Mouse (Mus musculus) 416B (cell line): Measurements from ENCODE around the gene Zfp287.
A peak's percentile ranks its signal among the peaks of the same experiment; 100 is the strongest.

Source experiments
- DNase-seq: peaks from one replicate; pipeline ENCODE4 v3.0.0; 2011; ENCODE audit warnings: low read depth

Zfp287 gene

GRCm38 (mm10) chr11:62731311-62732021 is at the start of gene Zfp287:
TSS of gene Zfp287 (minus strand) at chr11:62731905.
- DNase-seq, result no peak

- no peak for DNase-seq
These were observed 44.8 kb upstream of the Zfp287 start for GRCm38 (mm10) chr11:62776510-62776909.

DNA sequence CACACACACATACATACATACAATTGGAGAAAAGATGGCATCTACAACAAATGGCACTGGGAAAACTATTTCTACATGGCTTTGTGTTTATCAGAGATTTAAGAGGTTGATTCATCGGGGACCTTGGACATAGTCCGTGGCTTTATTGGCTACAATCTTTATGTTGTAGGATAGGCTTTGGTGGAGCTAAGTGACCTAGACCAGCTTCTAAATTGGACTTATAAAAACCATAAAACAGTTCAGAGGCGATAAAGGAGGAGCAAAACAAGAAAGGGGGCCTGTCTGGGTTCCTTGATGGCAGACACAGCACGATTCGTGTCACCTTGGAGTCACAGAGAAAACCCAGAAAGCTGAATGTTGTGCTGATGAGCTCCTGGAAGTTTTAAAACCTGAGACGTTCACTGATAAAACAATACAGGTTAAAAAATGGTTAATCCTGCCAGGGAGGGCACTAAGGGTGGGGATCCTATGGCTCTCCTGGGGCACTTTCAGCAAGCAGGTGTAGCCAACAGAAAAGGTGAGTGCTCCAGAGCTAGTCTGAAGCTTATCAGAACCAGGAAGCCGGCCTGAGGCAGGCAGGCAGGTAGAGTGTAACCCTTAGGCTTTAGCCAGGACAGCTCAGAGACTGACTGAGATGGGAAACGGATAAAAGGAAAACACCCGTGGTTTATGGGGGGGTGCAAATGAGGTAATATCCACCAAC is 29.2 kb upstream of the Zfp287 start:
- DNase-seq, result no peak

DNA sequence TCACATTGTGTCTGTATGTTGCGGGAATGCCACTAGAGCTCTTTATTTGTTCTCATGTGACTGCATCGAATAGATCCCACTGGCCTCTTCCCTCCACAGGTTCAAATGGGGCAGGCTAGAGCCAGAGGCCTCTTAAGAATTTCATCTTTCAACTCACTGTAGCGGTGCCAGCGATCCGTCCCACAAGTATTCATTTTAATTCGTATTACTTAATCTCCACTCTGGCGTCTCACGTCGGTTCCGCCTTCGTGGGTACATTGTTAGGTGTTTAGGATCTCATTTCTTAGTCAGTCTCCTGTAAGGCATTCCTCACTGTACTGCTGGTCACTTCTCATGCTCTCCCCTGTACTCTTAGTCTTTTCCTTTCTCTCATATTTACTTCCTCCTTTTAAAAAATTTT is 26.8 kb upstream of the Zfp287 start:
- no peak for DNase-seq

GRCm38 (mm10) chr11:62757906-62758305 is 26.2 kb upstream of the Zfp287 start:
- no peak for DNase-seq

GRCm38 (mm10) chr11:62757143-62757507 is 25.4 kb upstream of the Zfp287 start:
- no peak for DNase-seq

- peak; percentile 97 for DNase-seq
These were observed 24.9 kb upstream of the Zfp287 start for GRCm38 (mm10) chr11:62756456-62757142.

DNA sequence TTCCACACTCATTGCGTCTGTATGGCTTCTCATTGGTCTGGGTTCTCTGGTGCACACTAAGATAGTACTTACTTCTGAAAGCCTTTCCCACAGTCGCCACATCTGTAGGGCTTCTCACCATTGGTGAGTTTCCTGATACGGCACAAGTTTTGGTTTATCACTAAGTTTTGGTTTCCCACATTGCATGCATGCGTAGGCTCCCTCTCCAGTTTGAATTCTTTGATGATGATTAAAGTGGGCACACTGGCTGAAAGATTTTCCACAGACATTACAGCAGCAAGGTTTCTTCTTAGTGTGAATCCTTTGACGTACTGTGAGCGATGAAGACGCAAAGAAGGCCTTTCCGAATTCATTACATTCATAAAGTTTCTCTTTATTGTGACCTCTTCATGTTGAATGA is 21.1 kb upstream of the Zfp287 start, which contains the start of gene Gm10428:
TSS of gene Gm10428 (plus strand) at position 321 of the 400 bp plus-strand sequence.
- no peak for DNase-seq

DNA sequence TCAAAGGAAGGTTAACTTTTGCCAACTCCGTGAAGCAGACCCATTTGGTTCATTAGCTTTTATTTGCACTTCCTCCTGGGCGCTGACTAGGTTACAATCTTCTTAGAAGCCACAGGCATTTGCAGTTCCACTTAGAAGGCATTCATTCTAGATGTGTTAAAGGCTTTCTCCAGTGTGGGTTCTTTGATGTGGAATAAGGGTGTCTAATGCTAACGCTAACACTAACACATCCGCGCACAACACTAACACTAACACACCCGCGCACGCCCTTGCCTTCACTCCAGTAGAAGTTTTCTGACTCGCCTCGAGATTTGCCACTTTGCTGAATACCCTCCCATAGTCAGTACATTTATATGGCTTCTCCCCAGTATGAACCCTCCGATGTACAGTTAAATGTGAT is 20.5 kb upstream of the Zfp287 start:
- DNase-seq, result no peak

DNA sequence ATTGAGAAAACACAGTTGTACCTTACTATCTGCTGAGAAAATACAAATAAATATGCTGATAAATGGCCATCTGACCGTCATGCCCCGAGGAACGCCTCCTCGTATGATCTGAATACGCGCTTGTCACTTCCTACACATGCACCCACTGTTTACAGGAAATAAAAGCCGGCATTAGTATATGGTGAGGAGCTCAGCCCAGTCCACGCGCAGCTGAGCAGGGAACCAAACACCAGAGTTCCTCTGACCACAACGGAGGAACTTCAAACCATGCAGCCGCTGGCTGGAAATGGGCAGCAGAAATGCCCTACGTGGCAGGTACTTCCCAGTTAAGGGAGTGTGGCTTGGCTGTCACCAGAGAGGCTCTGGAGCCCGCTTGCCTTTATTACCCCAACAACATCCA is 17.7 kb upstream of the Zfp287 start:
- peak; percentile 60 for DNase-seq

DNA sequence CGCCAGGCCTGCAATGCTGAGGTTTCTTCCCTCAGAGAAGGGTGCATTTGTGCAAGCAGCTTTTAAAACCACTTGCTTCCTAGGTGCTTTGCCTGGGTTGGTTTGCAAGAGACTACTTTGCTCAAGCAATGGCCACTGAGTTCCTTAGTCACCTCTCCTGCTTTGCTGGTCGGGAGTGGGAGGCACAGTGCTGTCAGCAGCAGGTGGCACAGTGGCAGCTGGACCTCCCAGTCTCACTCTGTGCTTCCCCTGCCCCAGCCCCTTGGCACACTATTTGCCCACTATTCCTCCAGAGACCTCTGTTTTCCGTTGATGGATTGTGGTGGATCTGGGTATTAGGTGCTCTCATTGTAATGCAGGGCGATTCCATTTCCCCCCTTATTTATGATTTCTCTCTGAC is 16.4 kb upstream of the Zfp287 start:
- no peak for DNase-seq

- DNase-seq, result no peak
These were observed 15.5 kb upstream of the Zfp287 start for GRCm38 (mm10) chr11:62747227-62747626.

DNA sequence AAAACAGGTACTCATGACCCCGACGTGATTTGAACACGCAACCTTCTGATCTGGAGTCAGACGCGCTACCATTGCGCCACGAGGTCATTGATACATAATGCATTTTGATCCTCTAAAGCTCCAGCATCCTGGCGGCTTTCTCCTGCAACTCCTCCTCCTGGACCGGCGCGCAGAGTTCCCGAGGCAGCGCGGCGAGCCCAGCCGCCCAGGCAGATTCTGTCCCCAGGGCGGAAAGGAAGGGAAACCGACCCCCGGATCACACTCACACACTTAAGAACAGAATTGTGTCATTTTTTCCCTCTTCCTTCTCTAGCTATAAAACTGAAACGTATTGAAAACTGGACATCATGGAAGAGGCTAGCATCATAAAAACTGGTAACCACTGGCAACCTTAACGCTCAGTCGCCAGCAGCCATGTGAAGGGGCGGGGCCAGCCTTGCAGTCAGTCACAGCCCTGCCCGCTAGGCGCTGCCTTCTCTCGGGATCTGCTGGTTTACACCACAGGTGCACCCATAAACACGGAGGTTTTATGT is 14.4 kb upstream of the Zfp287 start:
- no peak for DNase-seq

DNA sequence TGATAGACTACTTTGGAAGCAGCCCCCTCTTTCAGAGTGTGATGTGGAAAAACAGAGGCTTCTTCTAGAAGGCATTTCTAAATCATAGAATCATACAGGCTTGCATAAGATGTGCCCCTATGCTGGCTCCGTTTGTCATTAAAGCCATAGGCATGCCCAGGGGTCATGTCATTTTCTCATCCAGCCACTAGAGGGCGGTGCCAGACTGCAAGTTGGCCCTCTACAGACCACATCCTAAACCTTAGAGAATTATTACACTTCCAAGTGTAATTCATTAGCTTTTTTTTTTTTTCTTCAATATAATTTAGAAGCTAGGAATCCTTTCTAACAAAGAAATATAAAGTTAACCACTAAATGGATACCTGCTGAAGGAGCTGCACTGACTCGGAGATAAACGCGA is 12.4 kb upstream of the Zfp287 start:
- DNase-seq, result peak; percentile 82

- no peak for DNase-seq
These were observed 10.7 kb upstream of the Zfp287 start for GRCm38 (mm10) chr11:62742261-62742957.

- peak; percentile 84 for DNase-seq
These were observed 9.5 kb upstream of the Zfp287 start for GRCm38 (mm10) chr11:62741186-62741585.

GRCm38 (mm10) chr11:62732665-62733064 is 960 bp upstream of the Zfp287 start:
- peak; percentile 65 for DNase-seq

DNA sequence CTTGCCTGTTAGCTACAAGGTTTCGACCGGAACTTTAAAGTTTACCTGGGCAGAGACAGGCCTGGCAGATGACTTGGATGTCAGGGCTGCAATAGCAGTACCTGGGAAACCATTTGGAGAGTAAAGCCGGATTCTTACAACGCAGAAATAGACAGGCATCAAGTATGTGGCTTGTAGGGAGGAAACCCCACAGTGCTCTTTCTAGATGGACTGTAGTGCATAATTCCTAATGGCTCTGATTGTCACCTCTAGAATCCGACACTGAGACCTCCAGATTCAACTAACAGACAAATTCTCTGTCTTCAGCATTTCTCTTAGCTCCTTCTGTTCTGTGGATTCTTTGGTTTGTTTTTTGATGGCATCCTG is 300 bp upstream of the Zfp287 start:
- no peak for DNase-seq

DNA sequence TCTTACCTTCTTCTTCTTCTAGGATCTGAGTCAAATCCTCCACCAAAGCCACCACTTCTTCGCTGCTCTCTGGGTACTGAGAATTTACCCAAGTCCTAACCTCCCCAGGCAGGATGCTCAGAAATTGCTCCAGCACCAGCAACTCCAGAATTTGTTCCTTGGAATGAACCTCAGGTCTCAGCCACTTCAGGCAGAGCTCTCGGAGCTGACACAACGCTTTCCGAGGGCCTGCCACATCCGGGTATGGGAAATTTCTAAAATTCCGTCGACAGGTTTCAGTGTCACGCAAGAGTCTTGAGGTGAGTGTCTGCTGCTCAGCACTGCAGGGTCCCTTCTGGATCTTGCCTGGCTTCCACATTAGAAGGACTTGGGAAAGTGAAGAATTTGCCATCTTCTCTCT is 3.4 kb downstream of the Zfp287 start:
- DNase-seq, result no peak

DNA sequence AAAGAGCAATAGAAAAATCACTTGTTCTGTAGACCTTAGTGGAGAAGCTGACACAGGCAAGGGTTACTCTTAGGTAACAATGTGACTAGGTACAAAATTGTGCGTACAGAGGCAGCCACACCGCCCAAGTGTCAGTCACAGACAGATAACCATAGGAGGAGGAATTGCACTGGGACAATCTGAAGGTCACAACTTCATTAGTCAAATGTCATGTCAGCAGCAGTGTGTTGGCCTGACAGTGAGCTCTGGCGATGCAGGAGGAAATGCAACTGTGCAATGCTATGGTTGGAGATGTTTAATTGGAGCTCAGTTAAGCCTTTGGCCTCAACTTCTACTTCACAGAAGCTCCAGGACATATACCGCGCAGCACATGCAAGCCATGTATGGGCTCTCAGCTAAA is 21.0 kb downstream of the Zfp287 start:
- no peak for DNase-seq

DNA sequence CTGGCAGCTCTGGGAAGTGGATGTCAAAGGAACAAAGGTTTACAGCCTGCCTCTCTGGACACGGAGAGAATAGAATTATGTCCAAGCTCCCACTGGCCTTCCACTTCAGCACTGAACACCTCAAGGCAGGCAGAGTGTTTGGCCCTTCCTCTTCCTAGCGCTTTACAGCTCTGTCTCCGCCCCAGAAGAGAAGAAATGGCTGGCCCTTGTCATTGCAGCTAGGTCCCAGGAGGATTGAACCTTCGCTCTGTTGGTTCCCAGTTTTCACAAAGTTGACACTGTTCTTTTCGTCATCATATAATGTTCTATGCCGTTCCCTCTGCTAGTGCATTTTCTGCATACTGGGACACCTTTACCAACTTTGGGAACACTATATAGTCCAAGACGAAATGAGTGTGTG is 23.5 kb downstream of the Zfp287 start:
- DNase-seq, result no peak

GRCm38 (mm10) chr11:62706141-62706540 is 25.6 kb downstream of the Zfp287 start:
- DNase-seq, result no peak
